Mouse (Mus musculus) frontal cortex, postnatal 25 days (tissue): ENCODE measurements around the gene Rnf141.

Source experiments
- DNase-seq, 2 experiments: peaks; one replicate each; pipeline ENCODE4 v3.0.0; 2022; ENCODE audit warnings: low spot score in 2 of 2

Gene Rnf141

DNA sequence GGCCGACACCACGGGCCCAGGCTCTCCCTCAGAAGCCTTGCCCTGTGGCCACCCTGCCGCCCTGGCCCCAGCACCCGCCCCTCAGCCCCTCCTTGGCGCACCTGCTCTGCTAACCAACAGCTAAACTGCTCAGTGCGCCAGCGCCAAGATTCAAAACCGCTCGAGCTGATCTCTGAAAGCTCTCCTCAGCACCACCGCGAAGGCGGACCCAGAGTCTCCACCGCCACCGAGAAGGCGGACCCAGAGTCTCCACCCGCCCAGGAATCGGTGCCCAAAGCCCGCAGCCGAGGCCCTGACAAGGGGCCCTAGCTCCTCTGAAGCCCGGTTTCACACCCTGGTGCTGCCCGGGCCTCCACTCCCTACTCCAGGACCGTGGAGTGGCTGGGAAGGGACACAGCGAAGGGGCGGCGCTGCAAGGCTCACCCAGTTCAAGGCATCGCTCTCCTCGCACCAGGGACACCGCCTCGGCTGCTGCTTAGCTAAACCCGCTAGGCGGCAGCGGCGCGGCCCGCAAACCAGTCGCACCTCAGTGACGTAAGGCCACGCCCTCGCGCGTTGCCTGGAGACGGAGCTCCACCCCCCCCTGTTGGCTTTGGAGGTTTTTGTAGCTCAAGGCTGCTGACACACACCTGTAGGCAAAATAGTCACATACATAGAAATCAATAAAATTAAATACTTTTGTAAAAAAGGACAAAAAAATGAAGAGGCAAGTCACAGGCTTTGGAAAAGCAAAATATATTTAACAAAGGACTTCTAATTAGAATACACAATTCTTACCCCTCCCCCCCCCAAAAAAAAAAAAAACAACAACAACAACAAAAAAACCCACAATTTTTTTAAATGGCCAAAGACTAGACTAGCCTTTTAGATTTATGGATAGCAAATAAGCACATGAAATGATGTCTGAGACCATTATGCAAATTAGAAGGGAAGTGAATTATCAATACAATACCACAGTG, at the start of gene Rnf141:
TSS of gene Rnf141 (minus strand) at position 542 of the 959 bp plus-strand sequence.
- peak; percentile 83 to 88 for DNase-seq

GRCm38 (mm10) chr7:110891501-110891986, 47.3 kb upstream of the Rnf141 start:
- DNase-seq: no peak

GRCm38 (mm10) chr7:110881746-110882333, 37.6 kb upstream of the Rnf141 start:
- no peak for DNase-seq

- DNase-seq: no peak
Measured at GRCm38 (mm10) chr7:110878028-110878427, 33.8 kb upstream of the Rnf141 start.

DNA sequence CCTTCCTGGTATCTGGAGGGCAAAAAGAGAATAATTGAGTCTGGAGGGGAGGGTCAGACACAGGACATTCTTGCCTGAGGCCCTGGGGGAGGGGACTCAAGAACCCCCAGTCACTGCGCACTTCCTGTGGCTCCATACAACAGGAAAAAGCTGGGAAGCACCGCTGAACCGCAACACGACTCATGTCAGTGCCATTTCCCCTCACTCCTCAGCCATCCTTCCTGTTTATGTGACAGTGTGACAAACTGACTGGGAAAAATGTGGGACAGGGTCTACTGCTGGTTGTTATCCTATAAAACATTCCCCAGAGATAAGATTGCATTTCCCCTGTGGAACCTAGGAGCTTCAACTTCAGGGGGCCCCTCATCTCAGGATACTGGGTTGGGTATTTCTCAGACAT, 32.7 kb upstream of the Rnf141 start:
- no peak for DNase-seq

DNA sequence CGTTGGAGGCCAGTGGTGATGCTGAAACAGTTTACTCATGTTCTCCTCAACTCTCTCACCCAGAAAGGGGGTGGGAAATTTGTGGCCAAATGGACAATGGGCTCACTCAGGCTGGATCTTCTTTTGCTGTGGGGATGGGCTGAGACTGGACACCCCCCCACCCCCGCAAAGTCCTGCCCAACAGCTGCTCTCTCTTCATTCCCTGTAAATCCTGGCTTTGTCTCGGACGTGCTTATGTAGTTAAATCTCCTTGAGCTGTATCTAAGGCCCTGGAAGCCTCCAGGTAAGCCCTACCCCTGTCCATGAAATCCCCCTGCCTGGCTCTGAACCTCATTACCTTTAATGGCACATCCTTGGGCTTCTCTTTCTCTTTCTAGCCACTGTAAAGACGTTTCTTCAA, 24.6 kb upstream of the Rnf141 start:
- no peak for DNase-seq

DNA sequence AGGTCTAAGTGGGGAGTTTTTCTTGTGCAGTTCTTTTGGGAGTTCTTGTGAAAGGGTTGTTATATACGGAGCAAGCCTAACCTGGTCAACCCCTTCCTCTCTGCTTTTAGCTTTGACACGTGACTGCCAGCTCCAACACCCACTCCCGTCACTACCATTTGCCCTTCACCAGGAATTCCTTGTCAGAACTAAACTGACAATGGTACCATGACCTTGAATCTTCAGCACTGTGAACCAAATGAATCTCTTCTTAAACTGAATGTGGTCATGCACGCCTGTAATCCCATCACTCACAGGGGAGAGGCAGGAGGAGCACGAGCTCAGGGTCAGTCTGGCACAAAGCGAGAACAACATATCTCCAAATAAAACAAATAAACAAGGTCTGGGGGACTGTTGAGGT, 22.9 kb upstream of the Rnf141 start:
- DNase-seq: no peak

GRCm38 (mm10) chr7:110866021-110866420, 21.8 kb upstream of the Rnf141 start:
- no peak for DNase-seq

DNA sequence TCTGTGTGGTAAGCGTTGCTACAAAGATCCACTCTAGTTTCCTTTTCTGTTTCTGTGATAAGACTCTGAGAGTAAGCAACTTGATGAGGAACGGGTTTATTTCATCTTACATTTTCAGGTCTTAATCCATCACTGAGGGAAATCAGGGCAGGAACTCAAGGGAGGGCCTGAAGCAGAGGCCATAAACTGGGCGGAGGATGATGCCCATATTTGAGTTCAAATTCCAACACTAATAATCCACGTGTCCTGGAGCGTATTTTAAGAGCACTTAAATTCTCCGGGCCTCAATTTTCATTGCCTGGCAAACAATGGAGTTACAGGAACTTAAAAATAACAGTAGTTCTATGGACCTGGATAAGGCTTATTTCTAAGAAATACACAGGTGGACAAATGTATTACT, 21.3 kb upstream of the Rnf141 start:
- no peak for DNase-seq

DNA sequence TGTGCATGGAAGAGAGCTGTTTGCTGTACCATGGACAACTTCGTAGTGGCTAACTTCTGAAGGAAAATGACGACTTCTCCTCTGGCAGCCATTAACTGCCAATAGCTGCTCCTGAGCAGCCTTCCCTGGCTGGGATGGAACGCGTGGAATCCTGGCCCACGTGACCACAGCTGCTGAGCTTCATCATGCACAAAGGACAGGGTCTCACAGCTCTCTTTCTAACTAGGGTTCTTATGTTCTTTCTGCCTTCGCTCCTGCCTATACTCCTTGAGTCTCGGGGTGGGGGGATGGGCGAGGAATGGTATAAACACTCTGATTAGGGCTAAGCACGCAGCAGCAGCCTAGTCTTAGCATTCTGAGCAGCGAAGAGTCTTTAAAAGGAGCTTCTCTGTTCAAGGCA, 20.8 kb upstream of the Rnf141 start:
- no peak for DNase-seq

GRCm38 (mm10) chr7:110862751-110863289, 18.6 kb upstream of the Rnf141 start, which contains the start of gene Lyve1:
Gene Lyve1 (minus strand): TSS chr7:110863239.
- no peak for DNase-seq

DNA sequence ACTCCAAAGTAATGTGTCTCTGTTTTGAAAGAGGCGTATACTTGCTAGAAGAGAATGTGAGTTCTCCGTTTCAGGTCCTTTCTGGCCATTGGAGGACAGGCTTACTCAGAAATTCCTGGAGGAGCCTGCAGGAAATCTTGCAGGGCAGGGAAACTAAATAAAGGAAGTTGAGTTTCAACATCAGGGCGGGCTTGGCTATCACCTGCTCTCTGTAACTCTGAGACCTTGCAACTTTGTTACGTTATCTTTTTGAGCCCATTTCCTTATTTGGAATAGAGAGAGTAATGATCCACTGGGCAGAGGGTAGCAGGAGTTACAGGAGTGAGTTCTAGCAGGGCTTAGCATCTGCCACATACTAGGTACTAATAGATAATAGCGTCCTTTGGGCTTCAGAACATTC, 15.9 kb upstream of the Rnf141 start:
- DNase-seq: no peak

DNA sequence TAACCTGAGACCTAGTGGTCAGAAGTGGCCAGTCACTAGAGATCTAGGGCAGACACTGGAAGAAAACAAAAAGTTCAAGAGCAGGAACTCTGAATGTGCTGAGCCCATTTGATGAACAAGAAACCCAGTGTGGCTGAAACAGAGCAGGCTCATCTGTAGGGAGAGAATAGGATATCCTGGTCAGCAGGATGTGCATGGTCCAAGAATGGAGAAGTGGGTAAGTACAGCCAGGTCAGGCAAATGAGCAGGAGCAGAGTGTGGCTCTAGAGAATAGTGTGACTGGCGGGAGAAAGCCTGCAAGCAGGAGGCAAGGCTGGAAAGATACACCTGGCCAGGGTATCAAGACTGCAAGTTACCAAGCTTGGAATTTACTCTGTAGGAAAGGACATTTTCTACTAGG, 11.3 kb upstream of the Rnf141 start:
- DNase-seq: no peak

DNA sequence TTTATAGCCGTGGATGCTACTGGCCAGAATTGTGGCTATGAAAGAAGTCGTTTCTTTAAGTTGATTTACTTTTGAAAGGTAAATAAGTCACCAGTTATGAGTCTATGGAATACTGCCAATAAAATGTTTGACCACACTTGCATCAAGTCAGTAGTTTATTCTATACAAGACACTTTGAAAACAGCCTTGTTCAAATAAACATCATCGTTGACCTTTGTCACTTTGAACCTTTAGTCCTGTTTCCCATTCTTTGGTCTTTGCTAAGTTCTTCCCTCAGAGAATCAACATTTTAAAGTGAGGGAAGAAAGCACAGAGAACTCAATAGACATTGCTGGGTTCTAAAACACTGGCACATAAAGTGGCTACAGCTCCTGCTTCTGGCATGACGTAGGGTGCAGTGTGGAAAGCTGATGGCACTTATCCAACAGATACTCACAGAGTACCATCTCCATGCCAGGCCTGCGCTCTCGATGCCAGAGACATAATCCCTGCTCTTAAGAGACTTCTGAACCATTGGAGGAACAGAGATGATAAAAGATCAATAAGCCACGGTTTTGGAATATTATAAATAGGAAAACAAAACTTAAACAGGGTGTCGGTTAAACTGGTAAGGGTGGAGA, 10.8 kb upstream of the Rnf141 start:
- DNase-seq: no peak

- DNase-seq: no peak
Measured at GRCm38 (mm10) chr7:110854519-110854918, 10.3 kb upstream of the Rnf141 start.

GRCm38 (mm10) chr7:110853611-110854010, 9.4 kb upstream of the Rnf141 start:
- no peak for DNase-seq

DNA sequence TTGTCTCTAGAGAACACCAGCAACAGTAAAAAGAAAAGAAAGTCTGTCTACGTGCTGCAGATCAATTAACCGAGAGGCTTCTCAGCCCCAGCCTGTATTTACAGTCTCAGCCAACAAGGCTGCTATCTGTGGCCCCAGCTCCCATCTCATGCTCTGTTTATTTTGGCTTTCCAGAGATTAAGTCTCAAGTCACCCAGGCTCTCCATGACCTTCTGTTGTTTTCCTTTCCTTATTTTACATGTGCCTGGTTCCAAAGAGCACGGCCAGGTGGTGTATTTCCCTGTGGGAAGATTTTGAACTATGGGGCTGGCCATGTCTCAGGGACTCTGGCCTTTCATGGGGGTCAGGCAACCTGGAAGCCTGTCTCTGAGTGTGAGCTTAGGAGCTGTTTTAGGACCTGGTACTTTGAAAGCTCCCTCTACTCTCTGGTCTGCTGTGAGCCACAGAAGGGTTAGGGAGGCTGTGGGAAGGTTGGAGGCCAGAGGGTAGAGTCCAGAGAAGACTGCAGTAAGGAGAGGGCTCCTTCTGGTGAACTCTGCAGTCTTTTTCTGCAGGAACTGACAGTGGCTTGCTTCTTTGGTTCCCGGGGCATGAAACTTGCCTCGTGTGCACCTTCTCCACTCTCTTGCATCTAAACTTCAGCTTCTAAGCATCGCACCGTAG, 7.4 kb upstream of the Rnf141 start:
- DNase-seq: no peak

- DNase-seq: no peak
Measured at GRCm38 (mm10) chr7:110848371-110848770, 4.1 kb upstream of the Rnf141 start.

- DNase-seq: no peak
Measured at GRCm38 (mm10) chr7:110847321-110847720, 3.1 kb upstream of the Rnf141 start.

GRCm38 (mm10) chr7:110840332-110840731, 3.9 kb downstream of the Rnf141 start:
- DNase-seq: no peak

DNA sequence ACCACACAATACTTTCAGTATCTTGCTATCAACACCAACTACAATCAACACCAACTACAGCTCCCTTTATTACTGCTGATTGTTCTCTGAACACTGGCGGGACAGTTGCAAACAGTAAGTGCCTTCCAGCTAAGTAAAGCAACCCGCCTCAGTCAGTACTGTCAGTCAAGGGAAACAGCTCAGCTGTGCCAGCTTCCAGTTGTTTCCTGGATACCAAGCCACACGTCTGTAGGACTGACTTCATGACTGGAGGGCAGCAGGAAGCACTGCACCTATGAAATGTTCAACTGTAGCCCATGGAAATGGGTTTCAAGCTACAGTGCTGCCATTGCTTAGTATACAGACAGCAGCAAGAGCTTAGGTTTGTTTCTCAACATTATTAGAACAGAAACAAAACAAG, 9.7 kb downstream of the Rnf141 start:
- DNase-seq: no peak

DNA sequence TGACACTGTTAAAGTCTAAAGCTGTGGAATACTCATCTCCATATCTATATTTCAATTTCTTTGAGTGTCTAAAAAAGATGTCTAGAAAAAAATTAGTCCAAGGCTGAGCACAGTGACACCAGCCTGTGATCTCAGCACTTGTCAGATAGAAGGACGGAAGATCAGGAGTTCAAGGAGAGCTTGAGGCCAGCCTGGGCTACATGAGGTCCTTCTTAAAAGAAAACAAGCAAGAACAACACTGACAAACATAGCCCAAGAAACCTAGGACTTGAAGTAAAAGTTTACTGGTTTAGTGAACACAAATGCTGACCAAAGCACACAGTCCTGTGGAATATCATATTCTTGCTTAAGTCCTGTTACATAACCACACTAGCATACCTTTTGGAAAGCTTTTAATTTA, 10.2 kb downstream of the Rnf141 start:
- DNase-seq: no peak
